Mouse (Mus musculus) heart, postnatal 4 days (tissue): ENCODE results near the gene Reck. TPM values are rescaled to one million over a fixed set of nuclear protein-coding genes. Genes with fewer than 3 reads are reported as not detected.

Experiments
- total RNA-seq, 2 experiments: library from RNA; stranded (reverse); gene quantifications; 2 replicates each; pipeline ENCODE4 v1.2.3; 2021

Gene Reck
- total RNA-seq, 2 experiments from 2014 or later: 11.7 to 11.9 TPM

Other genes with a start within 250 kb of the Reck start
- 10 to 100 TPM; 35.1 to 35.8 TPM for gene Npr2, start 243.6 kb upstream of the Reck start, total RNA-seq
- under 1 TPM in 1 of 2 experiments, not detected in 1; 0.32 TPM for gene Spag8, start 221.9 kb upstream of the Reck start, total RNA-seq
- 10 to 100 TPM; 92.2 to 98.4 TPM for gene Hint2, start 219.1 kb upstream of the Reck start, total RNA-seq
- gene Tmem8b, start 206.6 kb upstream of the Reck start, total RNA-seq: 10 to 100 TPM; 15.4 to 17.9 TPM
- under 1 TPM in 1 of 2 experiments, not detected in 1; 0.23 TPM for gene Fam221b, start 206.4 kb upstream of the Reck start, total RNA-seq
- not detected for gene Olfr70, start 174.7 kb upstream of the Reck start, total RNA-seq
- not detected for gene Olfr71, start 165.3 kb upstream of the Reck start, total RNA-seq
- 1 to 10 TPM; 3.2 to 3.4 TPM for gene Hrct1, start 148.3 kb upstream of the Reck start, total RNA-seq
- gene Spaar, start 145.5 kb upstream of the Reck start, total RNA-seq: 1 to 10 TPM; 2.0 to 2.3 TPM
- not detected for gene Olfr159, start 104.5 kb upstream of the Reck start, total RNA-seq
- not detected for gene Olfr156, start 51.6 kb upstream of the Reck start, total RNA-seq
- not detected for gene Olfr157, start 35.3 kb upstream of the Reck start, total RNA-seq
- gene Olfr155, start 24.0 kb upstream of the Reck start, total RNA-seq: not detected
- gene Glipr2, start 81.9 kb downstream of the Reck start, total RNA-seq: 10 to 100 TPM; 31.0 to 32.9 TPM
- under 1 TPM; 0.26 to 0.47 TPM for gene Ccin, start 108.0 kb downstream of the Reck start, total RNA-seq
- gene Clta, start 128.9 kb downstream of the Reck start, total RNA-seq: 100 to 1,000 TPM; 108 TPM
- gene Gne, start 208.6 kb downstream of the Reck start, total RNA-seq: 10 to 100 TPM; 46.6 to 49.7 TPM